Mouse (Mus musculus): ENCODE results near the gene Ccdc126. TPM values are rescaled to one million over a fixed set of nuclear protein-coding genes. Genes with fewer than 3 reads are reported as not detected.
A peak's percentile ranks its signal among the peaks of the same experiment; 100 is the strongest.

Gene Ccdc126
- polyA plus RNA-seq, 1 experiment from 2014 or later: 13.7 TPM

GRCm38 (mm10) chr6:49367159-49368054 is 48.3 kb downstream of the Ccdc126 start, which contains the start of gene Fam221a:
TSS of gene Fam221a (plus strand) at chr6:49367739.
- Histone ChIP-seq H3K9me3 (ENCODE audit: control insufficient read depth, low read length) (no peaks in the 10 kb centered on the region), H3K27me3 (replicated peaks; ENCODE audit: control insufficient read depth, insufficient read depth, low read length) (no peaks in the 10 kb centered on the region), H3K4me1 (replicated peaks; ENCODE audit: control insufficient read depth, insufficient read depth, low read length) (peaks cover 3% of the 10 kb centered on the region; the same call in 1 of the 2 replicates), H3K27ac (ENCODE audit: low read depth) (peak within 1 kb of the TSS; percentile 79), H3K9ac (ENCODE audit: low read length) (peak within 1 kb of the TSS; percentile 65), H3K36me3 (ENCODE audit: control insufficient read depth, insufficient read depth, low read length) (no peaks in the 10 kb centered on the region), H3K4me3 (ENCODE audit: low read depth, low read length) (peak within 1 kb of the TSS; percentile 57), H3K4me2 (ENCODE audit: low read length) (peak within 1 kb of the TSS; percentile 59)
- peak; percentile 99 for ATAC-seq (replicated peaks; ENCODE audit: low FRiP score, low TSS enrichment, low read depth)
- 4% methylated on average over 48 of the region's 49 CpGs for WGBS
- peak; percentile 96 for DNase-seq (ENCODE audit: low spot score)

DNA sequence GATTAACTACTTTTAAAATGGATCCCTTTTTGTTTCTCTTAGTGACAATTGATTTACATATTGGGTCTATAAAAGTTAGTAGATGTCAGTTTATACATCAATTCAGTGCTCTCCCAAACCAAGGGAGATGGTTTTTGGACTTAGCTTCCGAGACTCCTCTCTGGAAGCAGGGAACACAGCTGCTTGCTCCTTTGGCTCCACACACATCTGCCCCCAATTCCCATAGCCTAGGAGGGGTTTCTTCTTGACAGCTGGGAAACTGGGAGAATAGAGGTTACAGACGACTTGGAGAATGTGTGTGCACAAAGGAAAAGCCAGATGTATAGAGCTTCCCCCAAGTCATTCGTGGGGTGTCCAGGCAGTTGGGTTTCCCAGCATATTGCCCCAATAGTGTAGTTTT is 49.1 kb downstream of the Ccdc126 start:
- H3K9me3 ChIP-seq (ENCODE audit: control insufficient read depth, low read length): no peaks in the 10 kb centered on the region
- H3K36me3 ChIP-seq (ENCODE audit: control insufficient read depth, insufficient read depth, low read length): no peaks in the 10 kb centered on the region
- no peaks in the 10 kb centered on the region for H3K27me3 ChIP-seq (replicated peaks; ENCODE audit: control insufficient read depth, insufficient read depth, low read length)
- DNase-seq (ENCODE audit: low spot score) (peak; percentile 55), ATAC-seq (replicated peaks; ENCODE audit: low FRiP score, low TSS enrichment, low read depth) (no peak)
- H3K4me2 ChIP-seq (ENCODE audit: low read length): peak overlapping the region; percentile 59
- WGBS: 34% methylated on average over 3 of the region's 3 CpGs
- peak overlapping the region; percentile 57 for H3K4me3 ChIP-seq (ENCODE audit: low read depth, low read length)
- peak overlapping the region; percentile 65 for H3K9ac ChIP-seq (ENCODE audit: low read length)
- H3K4me1 ChIP-seq (replicated peaks; ENCODE audit: control insufficient read depth, insufficient read depth, low read length): peaks cover 3% of the 10 kb centered on the region; the same call in 1 of the 2 replicates
- peak overlapping the region; percentile 79 for H3K27ac ChIP-seq (ENCODE audit: low read depth)

- H3K4me2 ChIP-seq (ENCODE audit: low read length): no peak overlapping the region
- H3K36me3 ChIP-seq (ENCODE audit: control insufficient read depth, insufficient read depth, low read length): no peaks in the 10 kb centered on the region
- peaks cover 3% of the 10 kb centered on the region; the same call in 1 of the 2 replicates for H3K4me1 ChIP-seq (replicated peaks; ENCODE audit: control insufficient read depth, insufficient read depth, low read length)
- WGBS: 80% methylated on average over 4 of the region's 4 CpGs
- H3K27me3 ChIP-seq (replicated peaks; ENCODE audit: control insufficient read depth, insufficient read depth, low read length): no peaks in the 10 kb centered on the region
- no peak overlapping the region for H3K4me3 ChIP-seq (ENCODE audit: low read depth, low read length)
- no peaks in the 10 kb centered on the region for H3K9me3 ChIP-seq (ENCODE audit: control insufficient read depth, low read length)
- no peak overlapping the region for H3K9ac ChIP-seq (ENCODE audit: low read length)
- ATAC-seq (replicated peaks; ENCODE audit: low FRiP score, low TSS enrichment, low read depth): no peak
- DNase-seq (ENCODE audit: low spot score): no peak
- no peak overlapping the region for H3K27ac ChIP-seq (ENCODE audit: low read depth)
These were observed 53.6 kb downstream of the Ccdc126 start for GRCm38 (mm10) chr6:49372705-49373104.

DNA sequence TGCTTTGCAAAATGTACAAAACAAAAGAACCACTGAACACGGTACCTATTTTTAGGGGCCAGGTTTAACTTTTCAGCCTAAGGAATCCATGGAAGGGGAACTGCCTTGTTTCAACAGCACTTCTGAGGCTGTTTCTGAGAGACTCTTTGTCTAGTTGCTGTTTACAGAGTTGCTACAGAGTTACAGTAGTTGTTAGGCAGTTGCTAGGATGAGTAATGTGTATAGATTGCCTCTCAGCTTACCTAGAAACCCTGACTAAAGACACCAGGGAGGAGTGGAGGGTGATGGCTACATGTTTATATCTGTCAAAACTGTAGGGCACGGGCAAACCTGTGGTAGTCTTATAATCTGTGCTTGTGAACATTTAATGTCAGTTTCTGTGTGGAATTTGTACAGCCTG is 54.9 kb downstream of the Ccdc126 start:
- Histone ChIP-seq H3K4me1 (replicated peaks; ENCODE audit: control insufficient read depth, insufficient read depth, low read length) (no peaks in the 10 kb centered on the region), H3K9me3 (ENCODE audit: control insufficient read depth, low read length) (no peaks in the 10 kb centered on the region), H3K27ac (ENCODE audit: low read depth) (no peak overlapping the region), H3K9ac (ENCODE audit: low read length) (no peak overlapping the region), H3K4me3 (ENCODE audit: low read depth, low read length) (no peak overlapping the region), H3K4me2 (ENCODE audit: low read length) (no peak overlapping the region), H3K27me3 (replicated peaks; ENCODE audit: control insufficient read depth, insufficient read depth, low read length) (no peaks in the 10 kb centered on the region), H3K36me3 (ENCODE audit: control insufficient read depth, insufficient read depth, low read length) (no peaks in the 10 kb centered on the region)
- ATAC-seq (replicated peaks; ENCODE audit: low FRiP score, low TSS enrichment, low read depth): no peak
- WGBS: 57% methylated on average over 2 of the region's 2 CpGs
- DNase-seq (ENCODE audit: low spot score): no peak

DNA sequence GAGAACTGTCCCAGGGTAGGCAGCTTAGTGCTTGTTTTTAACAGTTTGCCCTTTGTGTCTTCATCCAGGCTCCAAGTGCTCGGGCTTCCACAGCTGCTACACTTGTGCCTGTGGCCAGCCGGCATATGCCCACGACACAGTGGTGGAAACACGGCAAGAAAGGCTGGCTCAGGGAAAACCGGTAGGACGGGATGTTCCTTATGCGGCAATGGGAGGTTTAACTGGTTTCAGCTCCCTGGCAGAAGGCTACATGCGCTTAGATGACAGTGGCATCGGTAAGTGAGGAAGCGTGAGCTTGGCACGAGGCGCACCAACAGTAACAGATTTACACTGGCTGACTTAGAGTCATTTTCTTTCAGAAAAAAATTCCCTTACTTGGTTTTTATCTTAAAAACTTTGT is 59.3 kb downstream of the Ccdc126 start:
- no peaks in the 10 kb centered on the region for H3K27me3 ChIP-seq (replicated peaks; ENCODE audit: control insufficient read depth, insufficient read depth, low read length)
- H3K4me2 ChIP-seq (ENCODE audit: low read length): no peak overlapping the region
- no peak for ATAC-seq (replicated peaks; ENCODE audit: low FRiP score, low TSS enrichment, low read depth)
- WGBS: 52% methylated on average over 12 of the region's 12 CpGs
- H3K36me3 ChIP-seq (ENCODE audit: control insufficient read depth, insufficient read depth, low read length): no peaks in the 10 kb centered on the region; the same call in 1 of the 2 replicates
- no peak overlapping the region for H3K9ac ChIP-seq (ENCODE audit: low read length)
- no peaks in the 10 kb centered on the region for H3K4me1 ChIP-seq (replicated peaks; ENCODE audit: control insufficient read depth, insufficient read depth, low read length)
- H3K9me3 ChIP-seq (ENCODE audit: control insufficient read depth, low read length): no peaks in the 10 kb centered on the region
- no peak overlapping the region for H3K4me3 ChIP-seq (ENCODE audit: low read depth, low read length)
- no peak overlapping the region for H3K27ac ChIP-seq (ENCODE audit: low read depth)
- DNase-seq (ENCODE audit: low spot score): no peak

Other genes starting within 250 kb of the Ccdc126 start
- 74.9 and 82.9 TPM in 2 replicates for gene Malsu1, start 245.5 kb upstream of the Ccdc126 start, polyA plus RNA-seq (2014; fragmentation: Nextera tagmentation; extraction: Ambion mirVana)
- gene Igf2bp3, start 104.3 kb upstream of the Ccdc126 start, polyA plus RNA-seq (2014; fragmentation: Nextera tagmentation; extraction: Ambion mirVana): 105 and 111 TPM in 2 replicates
- gene Tra2a, start 55.2 kb upstream of the Ccdc126 start, polyA plus RNA-seq (2014; fragmentation: Nextera tagmentation; extraction: Ambion mirVana): 45.6 and 45.9 TPM in 2 replicates
- gene Fam221a, start 48.5 kb downstream of the Ccdc126 start, polyA plus RNA-seq (2014; fragmentation: Nextera tagmentation; extraction: Ambion mirVana): 7.8 and 9.6 TPM in 2 replicates
- gene Stk31, start 76.3 kb downstream of the Ccdc126 start, polyA plus RNA-seq (2014; fragmentation: Nextera tagmentation; extraction: Ambion mirVana): not detected in 2 replicates

Data from intestine, embryonic 14.5 days (tissue).